Mouse (Mus musculus) left cerebral cortex, adult 18-20 months (tissue): ENCODE measurements around the gene Gm11213. TPM values are rescaled to one million over a fixed set of nuclear protein-coding genes. Genes with fewer than 3 reads are reported as not detected.

Source experiments
- DNase-seq, 2 experiments: peaks; one replicate each; pipeline ENCODE4 v3.0.0; 2021 to 2022; ENCODE audit warnings: low spot score in 2 of 2, mixed read lengths in 1 of 2
- total RNA-seq, 2 experiments: library from RNA; stranded (reverse); gene quantifications; 2 replicates each; pipeline ENCODE4 v1.2.3; 2021

Gene Gm11213
- total RNA-seq, 2 experiments from 2014 or later: not detected

- DNase-seq: no peak
These were observed 22.5 kb downstream of the Gm11213 start for GRCm38 (mm10) chr4:63582580-63582979.

- no peak for DNase-seq
These were observed 25.0 kb downstream of the Gm11213 start for GRCm38 (mm10) chr4:63580078-63580477.

- DNase-seq: no peak
These were observed 25.4 kb downstream of the Gm11213 start for GRCm38 (mm10) chr4:63579649-63580048.

DNA sequence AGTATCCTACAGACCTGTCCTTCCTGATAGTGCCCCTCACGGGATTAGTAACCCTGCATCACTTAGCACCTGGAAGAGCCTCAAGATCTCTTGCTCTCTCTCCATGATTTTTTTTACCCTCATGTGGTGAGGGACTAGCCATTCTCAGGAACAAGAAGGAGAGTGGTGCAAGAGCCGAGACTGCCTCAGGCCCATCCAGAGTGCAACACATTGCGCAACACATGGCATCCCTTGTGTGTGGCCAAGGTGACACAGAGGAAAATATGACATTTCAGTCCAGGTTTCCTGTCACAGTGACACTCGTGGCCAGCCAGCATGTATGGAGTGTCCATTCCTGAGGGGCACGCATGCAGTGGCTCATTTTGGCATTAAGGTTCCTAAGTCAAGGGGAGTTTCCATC, 32.4 kb downstream of the Gm11213 start:
- DNase-seq: no peak

GRCm38 (mm10) chr4:63570208-63570781, 34.8 kb downstream of the Gm11213 start:
- DNase-seq: no peak

DNA sequence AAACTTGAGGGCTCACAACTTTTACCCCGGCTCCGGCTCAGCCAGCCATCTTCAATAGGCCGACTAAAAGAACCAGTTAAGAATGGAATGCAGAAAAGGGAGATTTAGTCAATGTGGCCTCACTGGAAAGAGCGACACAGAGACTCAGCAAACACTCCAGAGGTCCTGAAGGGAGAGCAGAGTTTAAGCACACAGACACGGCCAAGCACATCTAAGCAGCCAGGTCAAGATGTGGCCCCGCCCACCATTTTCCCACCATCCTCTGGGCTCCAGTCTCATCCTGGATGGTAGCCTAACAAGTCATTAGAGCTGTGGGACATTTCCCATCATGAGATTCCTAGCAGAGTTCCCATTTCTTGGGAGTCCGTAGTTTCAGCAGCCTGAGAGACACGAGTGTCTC, 35.7 kb downstream of the Gm11213 start:
- DNase-seq: no peak

- DNase-seq: no peak
These were observed 37.2 kb downstream of the Gm11213 start for GRCm38 (mm10) chr4:63567712-63568390.

- no peak for DNase-seq
These were observed 42.3 kb downstream of the Gm11213 start for GRCm38 (mm10) chr4:63562742-63563141.

GRCm38 (mm10) chr4:63561861-63562675, 43.0 kb downstream of the Gm11213 start:
- DNase-seq: no peak

- no peak for DNase-seq
These were observed 45.0 kb downstream of the Gm11213 start for GRCm38 (mm10) chr4:63560079-63560478.

DNA sequence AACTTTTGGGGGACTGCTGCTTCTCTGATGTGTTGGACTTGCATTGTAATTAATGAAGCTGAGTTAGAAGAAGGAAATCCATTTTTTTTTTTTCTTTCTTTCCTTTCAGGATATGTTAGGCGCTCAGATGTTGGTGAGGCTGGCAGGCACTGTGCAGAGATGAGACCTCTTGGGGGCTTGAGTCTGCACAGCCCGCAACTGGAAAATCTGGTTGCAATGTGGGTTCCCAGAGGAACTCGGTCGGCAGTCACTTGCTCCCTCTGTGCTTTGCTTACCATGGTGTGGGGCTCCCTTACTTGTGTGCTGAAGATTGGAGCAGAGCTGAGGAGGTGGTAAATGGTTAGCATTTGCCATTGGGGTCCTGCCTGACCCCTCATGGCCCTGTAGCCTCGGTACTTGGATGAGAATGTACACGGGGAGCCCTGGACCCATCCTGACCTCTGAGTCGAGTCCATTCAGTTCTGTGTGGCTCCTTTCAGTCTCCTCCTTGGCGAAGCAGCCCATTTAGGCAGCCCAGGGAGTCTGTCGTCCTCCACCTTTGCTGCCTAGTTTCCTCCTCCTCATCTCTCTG, 45.8 kb downstream of the Gm11213 start:
- DNase-seq: no peak

- peak; percentile 51 to 73 for DNase-seq
These were observed 46.5 kb downstream of the Gm11213 start, which contains the start of gene Tmem268 for GRCm38 (mm10) chr4:63558407-63559081. Gene Tmem268, plus strand, starts transcription at chr4:63558781.

- DNase-seq: no peak
These were observed 47.7 kb downstream of the Gm11213 start for GRCm38 (mm10) chr4:63557124-63558059.

GRCm38 (mm10) chr4:63556665-63557064, 48.4 kb downstream of the Gm11213 start:
- no peak for DNase-seq

DNA sequence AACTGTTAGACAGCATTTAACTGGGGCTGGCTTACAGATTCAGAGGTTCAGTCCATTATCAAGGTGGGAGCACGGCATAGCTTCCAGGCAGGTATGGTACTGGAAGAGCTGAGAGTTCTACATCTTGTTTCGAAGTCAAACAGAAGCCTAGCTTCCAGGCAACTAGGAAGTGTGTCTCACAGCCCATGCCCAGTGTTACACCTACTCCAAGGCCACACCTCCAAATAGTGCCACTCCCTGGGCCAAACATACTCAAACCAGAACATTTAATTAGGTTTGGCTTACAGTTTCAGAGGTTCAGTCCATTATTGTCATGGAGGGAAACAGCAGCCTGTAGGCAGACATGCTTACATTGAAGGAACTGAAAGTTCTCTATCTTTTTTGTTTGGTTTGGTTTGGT, 50.0 kb downstream of the Gm11213 start:
- DNase-seq: no peak

DNA sequence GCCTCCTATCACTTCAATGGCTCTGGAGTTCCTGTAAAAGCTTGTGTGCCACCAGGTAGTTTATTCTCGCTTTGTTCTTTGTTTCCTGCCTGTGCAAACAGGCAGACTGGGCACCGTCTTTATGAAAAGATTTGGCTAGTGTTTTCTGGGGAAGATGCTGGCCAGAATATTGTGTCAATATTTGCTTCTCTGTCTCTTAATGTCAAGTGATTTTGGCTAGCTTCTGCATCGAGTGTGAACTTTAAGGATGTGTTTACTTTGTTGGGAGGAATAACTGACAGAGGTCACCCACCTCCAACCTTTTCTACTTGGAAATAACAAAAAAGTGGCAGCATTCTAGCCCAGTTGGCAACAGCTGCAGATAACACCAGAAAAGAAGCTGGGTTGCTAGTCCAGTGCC, 50.4 kb downstream of the Gm11213 start:
- DNase-seq: no peak

DNA sequence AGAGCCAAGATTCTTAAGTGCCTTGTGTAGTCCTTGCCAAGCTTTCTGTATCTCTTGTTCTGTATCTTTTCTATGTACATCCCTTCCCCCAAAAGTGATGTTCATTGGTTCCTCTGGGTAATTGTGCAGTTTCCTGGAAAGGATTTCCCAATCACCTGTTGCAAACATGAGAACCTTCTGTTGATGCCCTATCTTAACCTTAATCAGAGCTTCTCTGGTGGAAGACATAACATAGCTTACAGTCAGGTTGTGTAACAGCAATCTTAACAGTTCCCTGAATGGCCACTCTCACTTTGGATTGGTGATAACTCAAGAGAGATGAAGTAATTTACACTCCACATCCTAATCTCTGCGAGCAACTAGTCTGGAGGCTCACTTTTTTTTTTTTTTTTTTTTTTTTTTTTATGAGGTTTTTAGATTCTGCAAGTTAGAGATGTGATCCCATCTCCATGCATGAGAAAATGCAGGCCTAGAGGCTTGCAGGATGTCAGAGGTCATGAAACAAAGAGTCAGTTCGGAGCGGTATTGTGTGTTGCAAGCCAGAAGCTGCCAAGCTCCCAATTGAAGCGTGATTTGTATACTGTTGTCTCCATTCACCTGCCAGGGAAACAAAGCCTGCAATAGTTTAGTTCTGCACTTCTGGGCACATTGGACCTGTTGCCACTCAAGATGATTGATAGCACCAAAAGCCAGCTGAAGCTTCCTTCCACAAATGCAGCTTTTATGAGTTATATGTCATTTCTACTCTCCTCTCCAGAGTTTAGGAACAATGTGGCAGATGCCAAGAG, 51.1 kb downstream of the Gm11213 start:
- no peak for DNase-seq

GRCm38 (mm10) chr4:63552865-63553264, 52.2 kb downstream of the Gm11213 start:
- no peak for DNase-seq

DNA sequence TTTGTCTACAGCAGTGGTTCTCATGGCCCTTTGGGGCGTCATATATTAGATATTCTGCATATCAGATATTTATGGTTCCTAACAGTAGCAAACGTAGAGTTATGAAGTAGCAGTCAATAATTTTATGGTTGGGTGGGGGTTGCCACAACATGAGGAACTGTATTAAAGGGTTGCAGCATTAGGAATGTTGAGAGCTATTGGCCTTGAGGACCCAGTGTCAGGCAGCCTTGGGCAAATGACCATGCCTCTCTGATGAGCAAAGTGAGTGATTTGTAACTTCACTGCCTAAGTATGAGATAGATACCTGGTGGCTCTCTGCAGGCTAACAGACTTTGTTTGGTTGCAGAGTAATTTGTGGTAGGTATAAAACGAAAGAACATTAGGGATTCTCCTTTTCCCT, 54.2 kb downstream of the Gm11213 start:
- no peak for DNase-seq
